Mouse (Mus musculus) fibroblast of lung, adult 2 months (primary cell): Measurements from ENCODE around the gene Cntrob.

Experiments
- DNase-seq: peaks from one replicate; pipeline ENCODE4 v3.0.0-alpha.2; 2011; ENCODE audit warnings: low read depth

Gene Cntrob

GRCm38 (mm10) chr11:69323667-69324111 is at the start of gene Cntrob, which contains the start of gene Trappc1:
Gene Cntrob, minus strand, starts transcription at chr11:69323775.
Gene Trappc1, plus strand, starts transcription at chr11:69323980.
- DNase-seq = peak; percentile 99

- no peak for DNase-seq
These were observed 49.2 kb upstream of the Cntrob start for GRCm38 (mm10) chr11:69372780-69373170.

GRCm38 (mm10) chr11:69372056-69372779 is 48.6 kb upstream of the Cntrob start:
- no peak for DNase-seq

DNA sequence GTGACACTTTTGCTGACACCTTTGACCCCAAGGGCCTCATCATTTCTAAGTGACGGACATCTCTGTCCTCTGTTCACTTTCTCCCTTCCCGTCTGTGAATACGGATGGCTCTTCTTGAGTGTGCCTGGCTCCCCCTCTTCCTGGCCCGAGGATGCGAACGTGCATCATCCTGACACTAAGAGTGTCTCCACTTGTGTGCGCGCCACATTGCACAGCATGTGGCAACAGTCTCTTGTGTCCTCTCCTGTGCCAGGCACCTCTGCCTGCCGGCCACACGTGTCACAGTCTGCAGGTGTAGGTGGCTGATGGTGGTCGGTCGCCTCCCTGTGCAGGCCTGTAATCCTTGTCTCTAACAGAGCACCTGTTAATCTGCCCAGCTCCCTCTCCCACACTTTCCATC is 48.0 kb upstream of the Cntrob start:
- no peak for DNase-seq

DNA sequence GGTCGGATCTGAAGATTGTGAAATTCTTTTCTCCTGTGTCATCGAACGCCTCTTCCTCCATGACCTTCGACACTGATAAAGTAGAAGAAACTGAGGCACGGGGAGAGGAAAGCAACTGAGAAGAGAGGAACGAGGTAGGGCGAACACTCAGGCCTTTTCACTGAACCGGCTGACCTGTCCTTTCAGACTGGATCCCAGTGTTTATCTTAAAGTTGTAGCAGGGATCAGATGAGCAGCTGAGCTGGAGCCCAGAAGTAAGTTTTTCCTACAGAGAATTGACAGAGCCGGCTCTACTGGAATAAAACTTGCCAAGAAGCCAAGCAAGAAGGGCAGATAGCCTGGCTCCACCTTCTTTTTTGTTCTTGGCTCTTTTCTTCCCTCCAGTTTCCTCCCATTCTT is 47.2 kb upstream of the Cntrob start:
- DNase-seq = no peak

DNA sequence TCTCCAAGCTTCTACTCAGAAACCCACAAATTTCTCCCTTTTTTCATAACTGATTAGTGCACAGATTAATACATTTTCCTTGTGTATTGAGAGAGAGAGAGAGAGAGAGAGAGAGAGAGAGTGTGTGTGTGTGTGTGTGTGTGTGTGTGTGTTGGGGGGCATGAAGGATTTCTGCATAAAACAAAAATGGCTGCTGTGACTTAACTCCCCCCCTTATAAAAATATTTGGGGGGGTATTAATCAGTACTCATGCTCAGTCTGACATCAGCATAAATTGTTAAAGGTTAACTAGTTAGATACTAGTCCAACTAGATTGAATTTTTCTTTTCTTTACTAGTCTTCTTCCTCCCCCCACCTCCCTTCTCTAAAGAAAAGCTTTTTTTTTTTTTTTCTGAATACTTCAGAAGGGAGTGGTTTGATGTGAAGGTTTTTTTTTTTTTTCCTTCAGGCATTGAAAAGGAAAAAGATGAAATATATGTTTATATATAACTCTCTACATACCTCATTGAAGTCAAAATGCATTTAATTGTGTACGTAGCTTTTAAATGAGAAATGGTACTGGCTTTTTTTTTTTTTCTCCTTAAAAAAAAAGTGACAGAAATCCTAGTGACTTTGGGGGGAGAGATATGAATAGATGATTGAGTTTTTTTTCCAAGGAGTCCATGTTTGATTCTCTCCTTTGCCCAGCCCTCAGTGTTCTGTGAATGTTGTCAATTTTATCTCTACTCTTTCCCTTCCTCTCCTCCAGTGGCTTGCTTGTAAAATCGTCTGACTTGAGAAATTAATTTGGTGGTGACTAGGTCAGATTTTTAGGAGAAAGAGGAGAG is 46.6 kb upstream of the Cntrob start:
- no peak for DNase-seq

DNA sequence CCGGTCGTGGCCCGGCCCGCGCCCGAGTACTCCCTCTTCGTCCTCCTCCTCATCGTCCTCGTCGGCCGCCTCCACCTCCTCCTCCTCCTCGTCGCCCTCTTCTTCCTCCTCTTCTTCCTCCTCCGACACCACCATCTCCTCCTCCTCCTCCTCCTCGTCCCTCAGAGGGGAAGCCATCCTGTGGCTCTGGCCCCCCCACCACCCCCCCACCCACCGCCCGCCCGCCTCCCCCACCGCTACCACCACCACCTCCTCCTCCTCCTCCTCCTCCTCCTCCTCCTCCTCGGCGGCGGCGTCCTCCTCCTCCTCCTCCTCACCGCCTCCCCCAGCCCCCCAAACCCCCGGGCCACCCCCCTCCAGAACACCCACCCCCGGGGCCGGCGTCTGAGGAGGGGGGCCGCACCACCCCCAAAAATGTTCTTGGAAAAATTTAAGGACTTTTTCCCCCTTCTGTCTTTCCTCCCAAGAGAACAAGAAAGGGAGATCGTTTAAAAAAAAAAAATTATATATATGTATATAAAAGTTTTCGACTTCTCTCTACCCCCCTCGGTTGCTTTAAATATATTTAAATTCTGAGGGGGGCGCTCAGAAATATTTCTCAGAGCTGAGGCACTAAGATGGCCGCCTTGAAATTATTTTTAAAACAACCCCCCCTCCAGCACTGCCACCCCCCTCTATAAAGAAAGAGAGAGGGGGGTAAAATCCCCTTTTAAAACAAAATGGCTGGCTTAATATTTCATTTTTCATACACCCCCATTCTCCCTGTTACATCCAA is 45.8 kb upstream of the Cntrob start, which contains the start of gene Chd3:
Chd3 (minus strand) TSS at position 192 of the 775 bp plus-strand sequence.
- no peak for DNase-seq

DNA sequence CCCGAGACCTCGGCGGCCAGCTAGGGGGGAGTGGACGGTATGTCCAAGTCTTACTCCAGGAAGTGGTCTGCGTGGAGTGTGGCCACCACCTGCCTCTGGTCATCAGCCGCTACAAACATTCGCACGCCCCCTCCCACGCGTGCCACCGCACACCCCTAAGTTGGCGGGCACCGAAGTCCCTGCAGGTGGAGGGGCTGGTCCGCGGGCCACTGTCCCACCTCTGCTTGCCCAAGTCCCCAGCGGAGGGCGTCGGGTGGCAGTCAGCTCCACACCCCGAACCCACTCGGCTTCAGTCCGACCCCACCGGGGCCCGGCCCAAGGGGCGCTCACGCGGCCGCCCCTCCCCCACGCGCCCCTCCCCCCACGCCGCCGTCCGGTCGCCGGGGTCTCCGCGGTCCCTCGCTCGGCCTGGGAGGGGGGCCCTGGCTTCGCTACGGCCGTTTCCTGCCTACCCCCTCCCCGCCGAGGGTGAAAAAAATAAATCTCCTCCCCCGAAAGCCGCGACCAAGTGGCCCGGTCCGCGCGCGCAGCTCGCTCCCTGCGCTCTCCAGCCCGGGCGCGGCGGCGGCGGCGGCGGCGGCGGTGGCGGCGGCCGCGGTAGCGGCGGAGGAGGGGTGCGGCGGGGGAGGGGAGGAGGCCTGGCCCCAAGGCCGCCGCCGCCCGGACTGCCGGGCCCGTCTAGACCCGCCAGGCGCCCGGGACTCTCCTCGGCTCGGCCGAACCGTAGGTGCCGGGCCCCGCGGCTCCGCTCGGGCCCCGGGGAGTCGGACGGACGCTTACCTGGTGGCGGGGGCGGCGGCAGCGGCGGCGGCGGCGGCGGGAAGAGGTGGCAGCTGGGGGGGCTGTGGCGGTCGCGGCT is 45.0 kb upstream of the Cntrob start:
- no peak for DNase-seq

- DNase-seq = no peak
These were observed 44.2 kb upstream of the Cntrob start for GRCm38 (mm10) chr11:69367616-69368355.

DNA sequence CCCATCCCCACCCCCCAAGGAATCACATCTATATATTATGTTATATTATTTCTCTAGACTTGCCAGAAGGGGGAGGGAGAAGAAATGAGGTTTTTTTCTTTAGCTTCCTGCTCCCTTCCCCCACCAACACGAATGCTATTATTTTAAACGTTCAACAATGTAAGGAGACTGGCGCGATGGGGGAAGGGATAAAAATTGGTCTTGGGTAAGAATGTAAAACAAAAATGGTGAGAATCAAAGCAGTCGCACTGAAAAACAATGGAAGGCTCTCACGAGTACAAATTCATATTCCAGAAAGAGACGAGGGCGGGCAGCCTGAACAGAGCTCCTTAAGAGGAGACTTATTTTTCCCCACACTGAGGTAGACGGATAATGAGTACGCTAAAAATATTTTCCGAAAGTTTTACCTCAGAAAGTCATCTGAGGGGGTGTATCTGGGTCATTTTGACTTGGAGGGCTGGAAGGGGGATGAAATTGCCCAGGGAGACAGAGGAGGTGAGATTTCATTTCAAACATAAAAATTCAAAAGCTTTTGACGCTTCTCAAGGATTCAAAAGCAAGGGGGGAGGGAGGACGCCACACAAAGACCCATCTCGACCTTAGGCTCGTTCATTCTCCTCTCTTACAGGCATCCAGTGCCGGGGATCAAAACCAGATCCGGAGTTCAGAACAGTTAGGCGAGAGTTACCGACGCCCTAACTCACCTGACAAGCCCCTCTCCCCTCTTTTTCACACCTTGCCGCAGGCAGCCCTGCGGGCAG is 43.5 kb upstream of the Cntrob start:
- DNase-seq = no peak

GRCm38 (mm10) chr11:69366157-69366854 is 42.7 kb upstream of the Cntrob start:
- DNase-seq = peak; percentile 87

DNA sequence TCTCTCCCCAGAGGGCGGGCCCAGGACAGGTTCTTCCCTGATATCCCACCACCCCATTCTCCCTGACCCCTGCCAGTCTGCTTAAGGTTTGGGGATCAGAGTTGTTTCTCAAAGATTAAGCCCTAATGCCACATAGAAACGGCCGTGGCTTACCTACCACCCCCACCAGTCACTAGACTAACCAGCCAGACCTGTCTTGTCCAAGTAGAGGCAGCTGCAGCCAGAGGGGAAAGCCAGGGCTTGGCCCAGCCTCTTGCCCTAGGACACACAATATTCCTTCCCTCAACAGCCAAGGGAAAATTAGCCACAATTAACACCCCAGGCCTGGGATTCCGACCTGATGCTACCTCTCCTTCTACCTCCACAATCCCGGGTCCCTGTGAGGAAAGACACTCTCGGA is 42.1 kb upstream of the Cntrob start:
- no peak for DNase-seq

DNA sequence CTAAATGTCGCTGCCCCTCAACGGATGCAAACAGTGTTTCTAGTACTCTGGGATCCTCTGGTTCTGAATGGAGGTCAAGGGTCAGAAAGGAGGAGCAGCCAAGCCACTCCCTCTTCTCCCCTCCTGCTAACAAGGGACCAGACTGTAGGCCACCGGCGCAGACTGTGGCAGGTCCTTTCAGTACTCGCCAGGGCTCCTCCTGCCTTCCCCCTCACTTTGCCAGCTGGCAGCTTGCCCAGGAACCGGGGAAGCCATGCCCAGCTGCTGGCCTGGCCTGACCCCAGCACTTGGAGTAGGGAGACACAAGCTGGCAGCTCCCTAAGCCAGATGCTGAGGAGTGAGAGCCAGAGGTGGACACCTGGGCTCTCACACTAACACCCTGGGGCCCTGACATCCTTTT is 41.3 kb upstream of the Cntrob start:
- DNase-seq = peak; percentile 80

DNA sequence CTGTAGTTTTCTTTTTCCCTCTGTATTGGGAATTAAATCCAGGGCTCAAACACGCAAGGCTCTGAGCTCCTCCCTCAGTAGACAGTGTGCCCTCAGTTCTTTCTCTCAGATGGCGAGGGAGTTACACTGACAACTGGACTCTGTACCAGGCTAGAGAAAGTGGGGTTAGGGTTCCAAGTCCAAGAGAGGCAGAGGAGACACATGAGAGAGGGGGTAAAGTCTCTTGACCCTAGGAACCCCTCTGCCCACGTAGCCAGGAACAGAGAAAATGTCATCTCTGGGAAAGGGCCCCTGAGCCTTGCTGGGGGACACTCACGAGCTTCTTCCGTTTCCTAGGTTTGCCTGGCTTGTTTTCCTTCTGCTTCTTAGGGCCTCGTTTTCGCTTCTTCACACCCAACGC is 40.8 kb upstream of the Cntrob start:
- DNase-seq = no peak

DNA sequence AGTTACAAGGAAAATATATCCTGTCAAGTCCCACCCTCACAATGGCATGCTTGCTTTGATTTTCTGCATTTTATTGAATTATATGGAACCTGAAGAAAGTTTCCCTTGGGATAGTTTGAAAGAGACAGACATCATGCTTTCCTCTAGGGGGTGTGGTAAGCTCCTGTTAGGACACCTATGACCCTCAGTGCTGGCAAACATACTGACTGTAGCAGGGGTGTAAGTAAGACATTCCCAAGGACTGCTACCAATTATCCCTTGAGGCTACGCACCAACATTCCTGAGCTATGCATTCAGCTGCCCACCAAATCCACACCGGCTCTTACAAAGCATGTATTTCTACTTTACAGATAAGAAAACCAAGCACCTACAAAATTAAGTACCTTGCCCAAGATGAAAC is 38.9 kb upstream of the Cntrob start:
- DNase-seq = no peak

DNA sequence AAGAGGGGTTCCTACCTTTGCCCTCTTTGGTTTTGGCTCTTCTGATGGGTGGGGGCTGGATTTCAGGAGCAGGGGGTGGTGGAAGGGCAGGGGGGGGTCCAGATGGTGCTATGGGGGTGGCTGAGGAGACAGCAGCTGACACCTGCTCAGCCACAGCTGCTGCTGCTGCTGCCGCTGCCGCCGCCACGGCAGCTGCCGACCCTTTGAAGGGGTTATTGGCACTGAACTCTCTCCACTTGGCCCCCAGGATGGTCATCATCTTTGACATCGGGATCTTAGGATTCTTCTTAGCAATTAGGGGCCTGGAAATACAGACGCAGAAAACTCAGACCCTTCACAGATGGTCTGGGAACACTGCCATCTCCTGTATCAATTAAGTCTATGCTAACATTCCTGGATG is 38.4 kb upstream of the Cntrob start:
- no peak for DNase-seq

- no peak for DNase-seq
These were observed 34.1 kb upstream of the Cntrob start for GRCm38 (mm10) chr11:69357690-69358089.

- DNase-seq = no peak
These were observed 33.0 kb upstream of the Cntrob start for GRCm38 (mm10) chr11:69356544-69356943.

DNA sequence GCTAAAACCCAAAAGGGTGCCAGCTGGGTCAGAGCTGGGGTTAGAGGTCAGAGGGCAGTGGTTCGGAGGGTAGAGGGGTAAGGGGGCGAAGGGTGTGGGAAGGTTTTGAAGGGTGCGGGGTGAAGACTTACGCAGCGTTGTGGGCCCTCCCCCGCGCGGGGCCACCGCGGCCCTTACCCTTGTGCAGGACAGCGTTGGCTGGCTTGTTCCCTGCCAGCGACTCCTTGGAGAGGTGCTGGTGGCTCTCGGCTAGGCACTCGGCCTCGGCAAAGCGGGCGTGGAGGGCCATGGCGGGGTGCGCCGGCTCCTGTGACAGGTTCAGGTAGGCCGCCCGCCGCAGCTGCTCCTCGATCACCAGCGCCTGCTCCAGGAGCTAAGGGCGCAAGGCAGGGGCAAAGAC is 22.9 kb upstream of the Cntrob start:
- DNase-seq = no peak
